Mouse (Mus musculus): ENCODE data around the gene 5830411N06Rik. TPM values are rescaled to one million over a fixed set of nuclear protein-coding genes. Genes with fewer than 3 reads are reported as not detected.

Gene 5830411N06Rik
- polyA plus RNA-seq (2017; shearing (Covaris generic)): 18.7 TPM

GRCm38 (mm10) chr7:140247216-140247615, at the start of gene 5830411N06Rik:
5830411N06Rik (plus strand) TSS chr7:140247284.

GRCm38 (mm10) chr7:140205864-140206263, 41.2 kb upstream of the 5830411N06Rik start, which contains the start of gene Olfr524:
Olfr524 (minus strand) TSS chr7:140205964.

GRCm38 (mm10) chr7:140217967-140218366, 29.1 kb upstream of the 5830411N06Rik start, which contains the start of gene Cd163l1:
Cd163l1 (plus strand) TSS chr7:140218267.

GRCm38 (mm10) chr7:140320558-140320957, 73.5 kb downstream of the 5830411N06Rik start, which contains the start of gene Olfr525:
Olfr525 (plus strand) TSS chr7:140320858.

DNA sequence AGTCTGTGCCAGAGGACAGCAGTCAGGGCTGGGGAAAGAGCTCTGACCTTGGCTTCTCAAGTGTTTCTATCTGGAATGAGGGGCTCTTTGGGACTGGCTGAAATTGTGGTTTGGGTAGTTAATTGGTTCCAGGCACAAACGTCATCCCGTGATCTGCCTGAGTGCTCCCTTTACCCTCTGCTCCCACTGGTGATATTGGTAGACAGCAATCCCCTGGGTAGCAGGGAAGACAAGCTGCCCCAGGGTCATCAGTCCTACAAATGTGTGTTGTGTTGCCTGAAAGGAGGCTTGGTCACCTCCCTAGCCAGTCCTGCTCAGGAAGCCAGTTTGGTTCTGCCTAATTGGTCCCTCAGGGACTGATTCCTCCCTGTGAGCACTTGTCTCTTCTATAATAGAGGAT, 86.6 kb downstream of the 5830411N06Rik start, which contains the start of gene Olfr527:
Gene Olfr527 (plus strand): TSS at position 301 of the 400 bp plus-strand sequence.

Other genes starting within 250 kb of the 5830411N06Rik start
- gene Zfp511, start 210.9 kb upstream of the 5830411N06Rik start, polyA plus RNA-seq (2017; shearing (Covaris generic)): 62.9 TPM
- gene Tubgcp2, start 210.6 kb upstream of the 5830411N06Rik start, polyA plus RNA-seq (2017; shearing (Covaris generic)): 34.1 TPM
- gene Msx3, start 198.2 kb upstream of the 5830411N06Rik start, polyA plus RNA-seq (2017; shearing (Covaris generic)): not detected
- not detected for gene Caly, start 164.7 kb upstream of the 5830411N06Rik start, polyA plus RNA-seq (2017; shearing (Covaris generic))
- not detected for gene Prap1, start 153.9 kb upstream of the 5830411N06Rik start, polyA plus RNA-seq (2017; shearing (Covaris generic))
- 6.1 TPM for gene Fuom, start 144.8 kb upstream of the 5830411N06Rik start, polyA plus RNA-seq (2017; shearing (Covaris generic))
- 1.3 TPM for gene Paox, start 131.5 kb upstream of the 5830411N06Rik start, polyA plus RNA-seq (2017; shearing (Covaris generic))
- 28.5 TPM for gene Echs1, start 130.8 kb upstream of the 5830411N06Rik start, polyA plus RNA-seq (2017; shearing (Covaris generic))
- gene Mtg1, start 109.7 kb upstream of the 5830411N06Rik start, polyA plus RNA-seq (2017; shearing (Covaris generic)): 23.1 TPM
- not detected for gene Sprn, start 92.4 kb upstream of the 5830411N06Rik start, polyA plus RNA-seq (2017; shearing (Covaris generic))
- 0.13 TPM for gene Olfr522, start 82.5 kb upstream of the 5830411N06Rik start, polyA plus RNA-seq (2017; shearing (Covaris generic))
- not detected for gene Olfr523, start 74.1 kb upstream of the 5830411N06Rik start, polyA plus RNA-seq (2017; shearing (Covaris generic))
- 1.0 TPM for gene Olfr524, start 41.3 kb upstream of the 5830411N06Rik start, polyA plus RNA-seq (2017; shearing (Covaris generic))
- gene Cd163l1, start 29.0 kb upstream of the 5830411N06Rik start, polyA plus RNA-seq (2017; shearing (Covaris generic)): 2.2 TPM
- gene Olfr525, start 73.6 kb downstream of the 5830411N06Rik start, polyA plus RNA-seq (2017; shearing (Covaris generic)): 0.32 TPM
- not detected for gene Olfr527, start 86.7 kb downstream of the 5830411N06Rik start, polyA plus RNA-seq (2017; shearing (Covaris generic))
- gene Olfr60, start 114.4 kb downstream of the 5830411N06Rik start, polyA plus RNA-seq (2017; shearing (Covaris generic)): not detected
- 1.5 TPM for gene Olfr530, start 129.0 kb downstream of the 5830411N06Rik start, polyA plus RNA-seq (2017; shearing (Covaris generic))
- gene Olfr531, start 155.6 kb downstream of the 5830411N06Rik start, polyA plus RNA-seq (2017; shearing (Covaris generic)): not detected
- gene Olfr532, start 174.4 kb downstream of the 5830411N06Rik start, polyA plus RNA-seq (2017; shearing (Covaris generic)): 0.10 TPM
- gene Olfr533, start 216.1 kb downstream of the 5830411N06Rik start, polyA plus RNA-seq (2017; shearing (Covaris generic)): not detected
- not detected for gene Olfr535, start 236.9 kb downstream of the 5830411N06Rik start, polyA plus RNA-seq (2017; shearing (Covaris generic))